Mouse (Mus musculus): ENCODE measurements around the gene Gm826. TPM values are rescaled to one million over a fixed set of nuclear protein-coding genes. Genes with fewer than 3 reads are reported as not detected.
A peak's percentile ranks its signal among the peaks of the same experiment; 100 is the strongest.

Gm826 gene
- polyA plus RNA-seq (2012; rRNA removed) = 0.09 TPM in 1 of 2 replicates, not detected in the other

DNA sequence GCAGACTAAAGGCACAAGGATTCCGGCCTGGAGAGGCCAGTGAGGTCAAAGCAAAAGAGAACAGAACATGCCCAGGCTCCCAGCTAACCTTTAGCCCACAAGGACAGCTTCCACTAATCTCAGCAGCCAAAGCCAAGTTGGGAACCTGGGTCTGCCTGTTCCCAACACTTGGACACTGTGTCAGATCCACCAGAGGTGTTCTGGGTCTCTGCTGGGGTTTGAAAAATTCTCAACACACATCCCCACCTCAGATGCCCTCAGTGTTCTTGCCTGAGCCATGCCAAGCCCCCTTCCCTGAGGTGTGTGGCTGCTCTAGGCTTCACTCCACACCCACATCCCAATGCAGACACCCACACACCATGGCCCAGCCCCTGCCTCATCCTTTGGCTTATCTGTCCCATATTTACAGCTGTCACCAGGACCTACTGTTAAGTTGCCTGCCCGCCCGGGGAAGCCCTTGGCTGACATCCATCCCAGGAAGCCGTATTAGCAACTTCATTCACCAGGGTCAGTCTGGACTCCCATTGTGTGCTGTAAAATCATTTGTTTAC lies at the start of gene Gm826:
Gene Gm826 (minus strand): TSS at position 52 of the 551 bp plus-strand sequence.
- DNase-seq (ENCODE audit: low read depth) = peak; percentile 31
- TF ChIP-seq CTCF (IDR thresholded peaks at IDR 0.05; ENCODE audit: borderline replicate concordance, extremely low read depth, insufficient read depth, insufficient read length) (no peak), POLR2A (IDR thresholded peaks at IDR 0.05; ENCODE audit: borderline replicate concordance, extremely low read depth, insufficient read depth, insufficient read length, poor library complexity, severe bottlenecking) (no peak)

DNA sequence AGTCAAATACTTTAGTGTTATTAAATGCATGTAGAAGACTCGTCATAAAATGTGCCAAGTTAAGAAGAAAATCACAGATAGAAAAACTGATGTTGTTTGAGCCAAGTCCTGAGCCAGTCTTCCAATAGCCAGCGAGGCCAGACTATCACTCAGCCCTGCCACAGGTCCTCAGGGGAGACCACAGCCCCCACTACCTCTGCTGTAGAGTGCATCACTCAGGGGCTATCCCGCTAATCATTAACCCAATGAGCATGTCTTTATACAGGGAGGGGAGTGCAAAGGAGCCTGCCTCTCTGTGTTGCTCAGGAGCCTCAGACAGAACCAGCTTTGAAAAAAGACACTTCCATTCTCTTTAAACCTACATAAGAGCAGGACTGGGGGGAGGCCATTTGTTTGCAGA lies 49.5 kb upstream of the Gm826 start:
- TF ChIP-seq POLR2A (IDR thresholded peaks at IDR 0.05; ENCODE audit: borderline replicate concordance, extremely low read depth, insufficient read depth, insufficient read length, poor library complexity, severe bottlenecking) = no peak
- no peak for TF ChIP-seq CTCF (IDR thresholded peaks at IDR 0.05; ENCODE audit: borderline replicate concordance, extremely low read depth, insufficient read depth, insufficient read length)
- DNase-seq (ENCODE audit: low read depth) = no peak

DNA sequence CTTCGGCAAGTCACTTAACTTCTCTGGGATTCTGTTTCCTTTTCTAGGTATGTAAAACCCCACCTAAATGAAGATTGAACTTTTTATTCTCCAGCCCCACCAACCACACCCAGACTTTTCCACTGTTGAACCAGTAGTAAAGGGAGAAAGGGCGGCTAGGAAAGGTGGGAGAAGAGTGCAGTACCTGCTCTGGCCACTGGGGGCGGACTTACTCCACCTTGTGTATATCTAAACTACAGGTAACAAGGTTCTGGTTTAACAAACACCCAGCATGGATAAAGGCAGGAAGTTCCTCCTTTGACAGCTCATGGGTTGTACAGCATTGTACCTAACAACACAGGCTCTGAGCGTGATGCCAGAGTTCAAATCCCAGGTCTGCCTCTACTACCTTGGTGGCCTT lies 44.3 kb upstream of the Gm826 start:
- DNase-seq (ENCODE audit: low read depth) = no peak
- TF ChIP-seq POLR2A (IDR thresholded peaks at IDR 0.05; ENCODE audit: borderline replicate concordance, extremely low read depth, insufficient read depth, insufficient read length, poor library complexity, severe bottlenecking) = no peak
- TF ChIP-seq CTCF (IDR thresholded peaks at IDR 0.05; ENCODE audit: borderline replicate concordance, extremely low read depth, insufficient read depth, insufficient read length) = peak; percentile 77

DNA sequence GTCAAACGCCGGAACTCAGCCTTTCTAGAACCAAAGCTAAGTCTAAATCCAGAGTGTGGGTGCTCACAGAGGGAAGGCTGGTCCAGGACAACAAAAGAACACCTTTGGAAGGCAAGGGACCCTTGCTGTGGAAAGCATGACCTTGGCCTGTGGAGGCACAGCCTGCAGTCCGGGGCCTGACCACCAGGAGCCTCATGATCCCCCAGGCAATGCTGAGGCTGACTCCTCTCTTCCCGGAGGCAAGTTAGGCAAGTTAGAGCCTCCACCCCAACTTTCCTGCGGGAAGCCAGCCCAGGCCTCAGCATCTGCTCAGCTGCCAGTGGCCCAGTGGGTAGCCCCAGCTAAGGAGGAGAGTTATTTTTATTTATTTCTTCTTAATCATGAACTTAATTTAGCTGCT lies 42.3 kb upstream of the Gm826 start:
- no peak for DNase-seq (ENCODE audit: low read depth)
- TF ChIP-seq POLR2A (IDR thresholded peaks at IDR 0.05; ENCODE audit: borderline replicate concordance, extremely low read depth, insufficient read depth, insufficient read length, poor library complexity, severe bottlenecking) (no peak), CTCF (IDR thresholded peaks at IDR 0.05; ENCODE audit: borderline replicate concordance, extremely low read depth, insufficient read depth, insufficient read length) (no peak)

DNA sequence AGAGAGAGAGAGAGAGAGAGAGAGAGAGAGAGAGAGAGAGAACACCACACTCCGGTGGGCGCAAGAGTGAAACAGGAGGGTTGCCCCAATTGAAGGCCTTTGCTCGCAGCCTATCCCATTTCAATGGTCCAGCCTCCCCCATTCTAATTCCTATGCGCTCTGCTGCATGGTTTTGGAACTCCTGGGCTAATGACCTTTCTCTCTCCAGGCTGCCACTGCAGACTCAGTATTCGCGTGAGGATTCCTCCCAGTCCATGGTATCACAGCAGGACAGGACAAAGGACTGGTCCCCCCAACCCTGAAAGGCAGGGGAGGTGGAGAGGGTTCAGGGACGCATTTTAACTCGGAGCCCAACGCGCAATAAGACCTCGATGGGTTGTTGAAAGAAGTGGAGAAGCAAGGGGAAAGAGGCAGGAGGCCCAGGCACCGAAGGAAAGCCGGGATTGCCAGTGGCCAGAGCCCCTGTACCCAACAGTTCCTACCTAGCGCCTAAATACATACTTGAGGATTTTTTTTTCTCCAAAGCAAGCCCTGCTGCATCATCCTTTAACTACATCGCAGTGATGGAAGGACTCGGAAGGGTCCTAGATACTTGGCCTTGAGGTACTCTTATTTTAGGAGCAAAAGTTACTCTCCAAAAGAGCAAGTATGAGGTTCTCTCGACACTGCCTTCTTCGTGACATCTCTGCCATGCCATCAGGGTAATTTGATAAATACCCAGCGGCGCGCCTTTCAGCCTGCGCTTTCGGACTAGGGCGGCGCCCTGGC lies 35.9 kb upstream of the Gm826 start:
- TF ChIP-seq CTCF (IDR thresholded peaks at IDR 0.05; ENCODE audit: borderline replicate concordance, extremely low read depth, insufficient read depth, insufficient read length) (no peak), POLR2A (IDR thresholded peaks at IDR 0.05; ENCODE audit: borderline replicate concordance, extremely low read depth, insufficient read depth, insufficient read length, poor library complexity, severe bottlenecking) (no peak)
- no peak for DNase-seq (ENCODE audit: low read depth)

DNA sequence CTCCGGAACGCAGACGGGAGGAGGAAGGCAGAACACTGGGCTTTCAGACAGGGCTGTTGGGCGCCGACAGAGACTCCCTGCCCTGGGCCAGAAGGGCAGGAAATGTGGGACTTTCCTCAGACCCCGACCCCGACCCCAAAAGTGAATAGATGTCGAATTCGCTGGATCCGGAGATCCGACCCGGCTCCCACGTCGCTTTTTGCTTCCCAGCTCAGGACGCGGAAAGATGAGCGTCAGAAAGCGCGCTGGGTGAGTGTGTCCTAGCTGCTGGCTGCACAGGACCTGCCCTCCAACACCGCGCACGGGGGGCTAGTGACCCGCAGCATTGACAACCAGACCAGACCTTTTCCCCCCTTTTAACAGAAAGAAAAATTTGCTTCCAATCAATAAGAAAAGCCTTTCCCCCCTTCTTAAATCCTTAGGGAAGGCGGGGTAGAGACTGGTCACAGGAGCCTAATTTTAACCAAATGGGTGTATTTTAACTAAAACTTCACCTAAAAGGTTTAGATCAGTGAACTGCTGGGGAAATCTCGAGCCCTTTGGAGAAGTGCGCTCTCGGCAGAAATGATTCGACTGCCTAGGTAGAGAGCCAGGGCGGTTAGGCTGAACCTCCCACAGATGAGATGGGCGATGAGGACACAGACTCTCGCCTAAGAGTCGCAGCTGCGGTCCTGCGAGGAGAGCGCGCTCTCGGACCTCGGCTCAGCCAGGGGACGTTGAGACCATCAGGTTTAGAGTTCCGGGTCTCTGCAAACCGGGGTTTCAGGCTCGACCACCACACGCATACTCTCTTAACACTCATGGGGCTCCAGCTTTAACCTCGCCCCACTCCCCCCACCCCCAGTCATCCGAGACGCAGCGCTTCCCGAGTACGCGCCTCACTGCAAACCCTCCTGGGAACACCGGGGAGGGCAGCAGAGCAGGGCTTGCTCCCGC lies 34.7 kb upstream of the Gm826 start:
- DNase-seq (ENCODE audit: low read depth) = peak; percentile 25

DNA sequence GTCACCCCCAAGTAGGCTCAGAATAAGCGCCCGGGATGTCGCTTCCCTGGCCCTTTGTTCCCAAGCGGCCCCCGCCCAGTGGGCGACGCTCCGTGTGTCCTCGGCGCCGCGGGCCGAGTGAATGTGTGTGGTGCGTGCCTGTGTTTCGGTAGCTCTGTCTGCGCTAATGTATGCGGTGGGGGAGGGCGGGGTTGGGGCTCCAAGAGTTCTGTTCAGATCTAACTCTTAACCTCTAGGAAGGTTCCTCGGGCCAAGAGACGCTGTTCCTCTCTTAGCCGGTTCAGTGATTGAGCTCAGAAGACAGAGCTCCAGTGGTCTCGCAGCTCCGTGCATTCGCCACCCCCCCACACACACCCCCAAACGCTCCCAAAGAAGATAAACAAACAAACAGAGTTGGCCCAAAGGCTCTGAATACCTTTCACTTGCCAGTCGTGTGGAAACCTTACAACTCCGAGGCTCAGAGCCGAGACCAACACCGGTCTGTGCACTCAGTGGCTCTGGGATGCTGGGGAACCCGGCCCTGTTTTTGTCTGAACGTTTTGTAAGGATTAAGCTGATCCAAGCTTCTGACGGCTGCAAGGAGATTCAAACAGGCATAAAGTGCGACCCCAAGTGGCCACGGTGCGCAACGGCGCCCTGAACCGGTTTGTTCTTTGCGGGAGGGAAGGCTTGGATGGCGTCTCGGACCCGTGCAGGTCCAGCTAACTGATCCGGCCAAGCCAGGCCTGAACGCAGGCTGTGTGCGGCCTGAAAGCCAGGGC lies 33.7 kb upstream of the Gm826 start:
- TF ChIP-seq POLR2A (IDR thresholded peaks at IDR 0.05; ENCODE audit: borderline replicate concordance, extremely low read depth, insufficient read depth, insufficient read length, poor library complexity, severe bottlenecking) (peak; percentile 56; the same call in 1 of the 2 replicates), CTCF (IDR thresholded peaks at IDR 0.05; ENCODE audit: borderline replicate concordance, extremely low read depth, insufficient read depth, insufficient read length) (peak; percentile 99)
- DNase-seq (ENCODE audit: low read depth) = peak; percentile 96

More for the DNA sequence above, 34.7 kb upstream of the Gm826 start:
- TF ChIP-seq POLR2A (IDR thresholded peaks at IDR 0.05; ENCODE audit: borderline replicate concordance, extremely low read depth, insufficient read depth, insufficient read length, poor library complexity, severe bottlenecking) (no peak), CTCF (IDR thresholded peaks at IDR 0.05; ENCODE audit: borderline replicate concordance, extremely low read depth, insufficient read depth, insufficient read length) (no peak)

DNA sequence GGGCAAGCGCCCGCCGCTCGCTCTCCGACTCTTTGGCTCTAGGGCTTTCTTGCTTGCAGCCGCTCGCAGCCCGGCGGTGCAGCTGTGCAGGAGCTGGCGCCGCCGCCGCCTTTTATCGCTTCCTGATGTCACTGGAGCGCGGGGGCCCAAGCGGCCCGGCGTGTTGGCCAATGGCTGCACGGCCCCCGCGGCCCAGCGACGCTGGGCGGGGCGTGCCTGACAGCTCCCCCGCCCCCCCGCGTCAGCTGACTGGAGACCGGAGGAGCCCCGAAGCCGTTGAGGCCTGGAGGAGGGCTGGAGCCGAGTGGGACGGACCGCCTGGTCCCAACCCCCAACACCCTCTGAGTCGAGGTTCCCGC lies 33.0 kb upstream of the Gm826 start, which contains the start of gene Mafb:
Gene Mafb (minus strand): TSS at position 86 of the 359 bp plus-strand sequence.
- peak; percentile 98 for DNase-seq (ENCODE audit: low read depth)
- TF ChIP-seq POLR2A (IDR thresholded peaks at IDR 0.05; ENCODE audit: borderline replicate concordance, extremely low read depth, insufficient read depth, insufficient read length, poor library complexity, severe bottlenecking) (peak; percentile 99), CTCF (IDR thresholded peaks at IDR 0.05; ENCODE audit: borderline replicate concordance, extremely low read depth, insufficient read depth, insufficient read length) (no peak)

DNA sequence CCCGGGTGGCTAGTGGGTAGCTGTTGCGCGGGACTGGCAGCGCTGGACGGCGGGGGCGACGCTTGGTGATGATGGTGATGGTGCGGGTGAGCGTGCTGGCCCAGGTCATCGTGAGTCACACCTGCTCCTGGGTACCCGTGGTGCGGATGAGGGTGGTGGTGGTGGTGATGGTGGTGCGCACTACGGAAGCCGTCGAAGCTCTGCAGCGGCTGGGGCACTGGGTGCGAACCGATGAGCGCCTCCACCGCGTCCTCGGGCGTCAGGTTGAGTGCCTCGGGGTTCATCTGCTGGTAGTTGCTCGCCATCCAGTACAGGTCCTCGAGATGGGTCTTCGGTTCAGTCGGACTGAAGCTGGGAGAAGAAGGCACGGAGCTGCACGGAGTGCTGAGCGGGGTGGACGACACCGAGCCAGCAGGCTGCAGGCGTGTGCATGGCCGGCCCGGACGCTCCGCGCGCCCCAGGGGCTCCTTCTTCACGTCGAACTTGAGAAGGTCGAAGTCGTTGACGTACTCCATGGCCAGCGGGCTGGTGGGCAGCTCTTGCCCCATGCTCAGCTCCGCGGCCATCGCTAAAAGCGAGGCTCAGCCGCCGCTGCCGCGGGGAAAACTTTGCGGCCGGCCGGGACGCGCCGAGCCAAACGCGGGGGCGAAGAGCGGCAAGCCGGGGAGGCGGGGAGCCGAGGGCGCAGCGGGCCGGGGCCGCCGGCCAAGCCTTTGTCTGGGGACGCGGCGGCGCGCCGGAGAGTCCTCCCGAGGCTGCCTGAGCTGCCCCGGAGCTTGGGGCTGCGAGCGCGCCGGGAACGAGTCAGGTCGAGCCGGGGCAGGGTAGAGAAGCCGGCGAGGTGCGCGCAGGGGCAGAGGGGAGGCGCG lies 32.4 kb upstream of the Gm826 start:
- peak; percentile 53 for DNase-seq (ENCODE audit: low read depth)

More for the DNA sequence above, 32.4 kb upstream of the Gm826 start:
- no peak for TF ChIP-seq POLR2A (IDR thresholded peaks at IDR 0.05; ENCODE audit: borderline replicate concordance, extremely low read depth, insufficient read depth, insufficient read length, poor library complexity, severe bottlenecking)
- TF ChIP-seq CTCF (IDR thresholded peaks at IDR 0.05; ENCODE audit: borderline replicate concordance, extremely low read depth, insufficient read depth, insufficient read length) = no peak
